Mouse (Mus musculus) heart, postnatal 0 days (tissue): ENCODE results near the gene Snx8. TPM values are rescaled to one million over a fixed set of nuclear protein-coding genes. Genes with fewer than 3 reads are reported as not detected.

Experiments used
- ATAC-seq: fragments of 200-750 bp; cut with Nextera tagmentation; 2 replicates; pipeline ENCODE4 v1.8.0; 2017; ENCODE audit warnings: low read depth, moderate number of reproducible peaks, moderate library complexity; ENCODE audit not compliant: insufficient read depth
- DNase-seq: peaks from one replicate; pipeline ENCODE4 v3.0.0-alpha.2; 2016; ENCODE audit warnings: low spot score
- H3K27ac ChIP-seq: fragments of 300-500 bp; sonication (generic); 2 replicates; pipeline ENCODE4 v1.5.1; 2014; ENCODE audit warnings: low read depth, mild to moderate bottlenecking
- H3K27me3 ChIP-seq: fragments of 300-500 bp; sonication (generic); 2 replicates; pipeline ENCODE4 v1.6.1; 2014; ENCODE audit warnings: low read length, mixed read lengths; ENCODE audit not compliant: control insufficient read depth, insufficient read depth
- H3K36me3 ChIP-seq: fragments of 300-500 bp; sonication (generic); replicated peaks from 2 replicates; pipeline ENCODE4 v1.6.1; 2014; ENCODE audit warnings: low read length, mixed read lengths; ENCODE audit not compliant: control insufficient read depth, insufficient read depth
- H3K4me1 ChIP-seq: fragments of 300-500 bp; sonication (generic); 2 replicates; pipeline ENCODE4 v1.6.1; 2014; ENCODE audit warnings: antibody characterized with exemption; ENCODE audit not compliant: control insufficient read depth, insufficient read depth
- H3K4me2 ChIP-seq: fragments of 300-500 bp; sonication (generic); 2 replicates; pipeline ENCODE4 v1.6.1; 2014; ENCODE audit warnings: low read depth, mild to moderate bottlenecking, low read length, moderate library complexity
- H3K4me3 ChIP-seq: fragments of 300-500 bp; sonication (generic); 2 replicates; pipeline ENCODE4 v1.5.1; 2014; ENCODE audit warnings: low read depth, low read length
- H3K9ac ChIP-seq: fragments of 300-500 bp; sonication (generic); replicated peaks from 2 replicates; pipeline ENCODE4 v1.6.1; 2014; ENCODE audit warnings: low read depth, low read length, mixed read lengths
- H3K9me3 ChIP-seq: fragments of 300-500 bp; sonication (generic); replicated peaks from 2 replicates; pipeline ENCODE4 v1.6.1; 2016; ENCODE audit warnings: low read length; ENCODE audit not compliant: control insufficient read depth
- CTCF ChIP-seq: IDR thresholded peaks from 2 replicates; pipeline ENCODE4 v1.5.1; 2016; ENCODE audit warnings: antibody characterized with exemption, control low read depth, low read depth
- EP300 ChIP-seq: IDR thresholded peaks from 2 replicates; pipeline ENCODE4 v1.6.1; 2016; ENCODE audit warnings: antibody characterized with exemption, low read depth
- WGBS: fragments of 180-500 bp; shearing (Covaris S2); extraction: QIAGEN DNeasy Blood & Tissue Kit; methylation state at CpG from one replicate; pipeline ENCODE4 v1.1.7; 2014; 5-methylcytosine and 5-hydroxymethylcytosine counted together
- polyA plus RNA-seq: library from polyadenylated mRNA; unstranded; fragments of >200 nt; fragmentation: Nextera tagmentation; extraction: Ambion mirVana; gene quantifications from 2 replicates; pipeline ENCODE4 v1.2.1, GENCODE M21; 2015
- total RNA-seq: library from RNA; depleted of rRNA; stranded (reverse); fragments of >200 nt; gene quantifications from 2 replicates; pipeline ENCODE4 v1.2.3, GENCODE M21; 2014; ENCODE audit warnings: low replicate concordance

Snx8 gene
- total and polyA plus RNA-seq, 2 experiments from 2014 or later = 13.3 to 24.8 TPM

DNA sequence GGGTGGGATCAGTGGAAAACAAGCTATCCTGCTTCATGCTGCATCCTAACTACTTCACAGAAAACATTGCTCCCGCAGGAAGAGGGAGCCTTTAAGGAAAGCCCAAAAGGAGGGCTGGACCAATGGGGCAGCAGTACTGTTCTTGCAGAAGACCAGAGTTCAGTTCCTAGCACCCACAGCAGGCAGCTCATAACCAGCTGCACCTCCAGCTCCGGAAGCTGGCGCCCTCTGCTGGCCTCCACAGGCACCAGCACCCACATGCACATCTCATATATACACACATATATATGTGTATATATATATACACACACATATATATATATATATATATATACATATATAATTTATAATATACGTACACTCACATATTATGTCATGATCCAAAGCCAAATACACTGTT is 50.3 kb downstream of the Snx8 start:
- 88% methylated on average over 4 of the region's 4 CpGs for WGBS
- TF ChIP-seq EP300 (no peak), CTCF (no peak)
- Histone ChIP-seq H3K4me3 (no peak overlapping the region), H3K4me2 (no peak overlapping the region), H3K9ac (no peak overlapping the region), H3K4me1 (no peaks in the 10 kb centered on the region), H3K27ac (no peak overlapping the region), H3K36me3 (peaks cover 38% of the 10 kb centered on the region), H3K9me3 (no peaks in the 10 kb centered on the region), H3K27me3 (no peaks in the 10 kb centered on the region)
- DNase-seq (no peak), ATAC-seq (no peak)

DNA sequence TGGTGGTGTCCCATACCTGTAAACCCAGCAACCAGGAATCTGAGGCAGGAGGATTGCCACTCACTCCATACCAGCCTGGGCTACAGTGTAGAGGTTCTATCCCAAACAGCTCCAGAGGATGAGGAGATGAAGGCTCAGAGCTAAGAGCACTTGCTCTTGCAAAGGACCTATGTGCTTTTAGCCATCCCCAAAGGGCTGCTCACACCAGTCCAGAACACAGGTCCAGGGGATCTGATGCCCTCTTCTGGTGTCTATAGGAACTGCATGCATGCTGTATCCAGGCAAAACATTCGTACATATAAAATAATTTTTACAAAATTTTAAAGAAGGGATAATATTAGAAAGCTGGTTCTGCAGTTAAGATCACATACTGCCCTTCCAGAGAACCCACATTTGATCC is 52.4 kb downstream of the Snx8 start:
- Histone ChIP-seq H3K9me3 (no peaks in the 10 kb centered on the region), H3K36me3 (peaks cover 34% of the 10 kb centered on the region), H3K4me1 (no peaks in the 10 kb centered on the region), H3K27ac (no peak overlapping the region), H3K27me3 (no peaks in the 10 kb centered on the region), H3K9ac (no peak overlapping the region), H3K4me3 (no peak overlapping the region), H3K4me2 (no peak overlapping the region)
- WGBS = 82% methylated on average over 1 of the region's 1 CpGs
- no peak for ATAC-seq
- TF ChIP-seq CTCF = peak; percentile 73
- no peak for TF ChIP-seq EP300
- DNase-seq = peak; percentile 11

DNA sequence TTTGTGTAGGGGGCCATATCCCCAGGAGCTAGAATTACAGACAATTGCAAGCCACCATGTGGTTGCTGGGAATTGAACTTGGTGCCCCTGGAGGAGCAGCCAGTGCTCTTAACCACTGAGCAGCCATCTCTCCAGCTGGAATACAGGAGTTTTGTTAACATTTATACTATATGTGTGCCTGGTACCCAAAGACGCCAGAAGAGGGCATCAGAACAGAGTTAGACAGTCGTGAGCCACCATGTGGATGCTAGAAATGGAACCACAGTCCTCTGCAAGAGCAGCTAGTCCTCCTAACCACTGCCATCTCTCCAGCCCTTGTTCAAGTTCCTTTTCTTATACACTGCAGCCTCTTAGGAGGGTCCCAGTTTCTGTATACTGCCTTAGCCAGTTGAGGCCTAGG is 55.4 kb downstream of the Snx8 start:
- WGBS = 32% methylated on average over 2 of the region's 2 CpGs
- no peak overlapping the region for H3K4me3 ChIP-seq

DNA sequence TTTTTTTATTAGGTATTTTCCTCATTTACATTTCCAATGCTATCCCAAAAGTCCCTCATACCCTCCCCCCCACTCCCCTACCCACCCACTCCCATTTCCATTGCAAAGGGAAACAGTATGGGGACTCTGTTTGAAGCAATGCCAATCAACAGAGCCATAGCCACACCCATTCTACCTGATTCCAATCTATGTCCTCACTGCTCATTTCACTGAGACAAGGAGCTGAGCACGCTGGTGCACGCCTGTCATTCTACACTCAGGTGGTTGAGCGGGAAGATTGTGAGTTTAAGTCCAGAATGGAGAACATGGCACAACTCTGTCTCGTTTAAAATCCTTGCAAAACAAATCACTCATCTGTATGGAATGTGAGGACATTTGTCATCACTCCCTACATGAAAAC is 56.5 kb downstream of the Snx8 start:
- TF ChIP-seq EP300 (no peak), CTCF (no peak)
- no peak overlapping the region for H3K27ac ChIP-seq
- no peak overlapping the region for H3K9ac ChIP-seq
- ATAC-seq (no peak), DNase-seq (no peak)
- no peak overlapping the region for H3K4me3 ChIP-seq
- H3K4me2 ChIP-seq = no peak overlapping the region
- WGBS = 58% methylated on average over 4 of the region's 4 CpGs
- H3K9me3 ChIP-seq = no peaks in the 10 kb centered on the region
- no peaks in the 10 kb centered on the region for H3K27me3 ChIP-seq
- H3K36me3 ChIP-seq = peaks cover 16% of the 10 kb centered on the region
- H3K4me1 ChIP-seq = peaks cover 9% of the 10 kb centered on the region

More for the DNA sequence above, 55.4 kb downstream of the Snx8 start:
- H3K27ac ChIP-seq = no peak overlapping the region
- H3K4me1 ChIP-seq = peaks cover 9% of the 10 kb centered on the region
- DNase-seq (no peak), ATAC-seq (no peak)
- TF ChIP-seq EP300 (no peak), CTCF (peak; percentile 33)
- no peaks in the 10 kb centered on the region for H3K9me3 ChIP-seq
- H3K4me2 ChIP-seq = no peak overlapping the region
- H3K9ac ChIP-seq = no peak overlapping the region
- H3K27me3 ChIP-seq = no peaks in the 10 kb centered on the region
- H3K36me3 ChIP-seq = peaks cover 16% of the 10 kb centered on the region

DNA sequence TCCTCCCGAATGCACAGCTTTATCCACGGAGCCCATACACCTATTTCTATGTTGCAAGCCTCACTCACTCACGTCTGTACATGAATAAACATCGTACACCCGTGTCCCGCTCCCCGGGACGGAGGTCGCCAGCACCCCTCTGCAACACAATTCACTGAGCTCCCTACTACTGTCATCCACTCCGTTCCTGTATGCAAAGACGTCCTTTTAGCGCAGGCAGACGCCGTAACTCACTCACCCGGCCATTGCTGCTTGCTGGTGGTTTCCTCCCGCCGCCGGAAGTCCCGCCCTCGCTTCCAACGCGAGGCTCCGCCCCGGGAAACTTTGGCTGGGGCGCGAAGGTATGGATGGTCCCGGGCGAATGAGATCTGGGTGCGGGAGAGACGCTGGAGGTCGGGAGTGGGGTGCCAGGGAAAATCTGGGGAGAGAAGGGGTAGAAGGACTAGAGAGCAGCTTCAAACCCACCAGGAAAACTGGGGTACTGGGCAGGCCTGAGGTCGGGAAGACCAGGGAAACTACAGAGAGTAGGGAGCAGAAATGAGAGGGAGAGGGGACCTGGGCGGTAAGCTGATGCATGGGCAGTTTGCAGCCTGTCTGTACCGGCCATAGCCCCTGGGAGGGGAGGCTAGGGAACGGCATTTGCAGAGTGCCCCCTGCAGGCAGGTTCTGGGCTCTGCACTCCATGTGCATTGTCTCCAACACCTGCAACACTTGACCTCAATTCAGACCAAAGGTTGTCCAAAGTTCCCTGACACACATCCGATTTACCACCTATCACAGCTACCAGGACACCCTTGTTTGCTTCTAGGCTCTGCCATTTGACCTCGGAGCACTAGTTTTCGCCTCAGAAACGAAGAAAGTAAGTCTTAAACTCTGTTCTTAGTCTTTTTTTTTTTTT is 57.2 kb downstream of the Snx8 start, which contains the start of gene Mrm2:
Gene Mrm2 (minus strand): TSS at position 284 of the 898 bp plus-strand sequence.
- H3K36me3 ChIP-seq = peaks cover 15% of the 10 kb centered on the region
- H3K27me3 ChIP-seq = no peaks in the 10 kb centered on the region
- DNase-seq = peak; percentile 49
- no peaks in the 10 kb centered on the region for H3K9me3 ChIP-seq
- peak within 1 kb of the TSS; percentile 82 for H3K9ac ChIP-seq
- peak within 1 kb of the TSS; percentile 87 for H3K4me2 ChIP-seq
- peak; percentile 66 for TF ChIP-seq CTCF
- no peak for TF ChIP-seq EP300
- WGBS = 1% methylated on average over 39 of the region's 39 CpGs
- peak; percentile 82 for ATAC-seq
- peak within 1 kb of the TSS; percentile 83 for H3K4me3 ChIP-seq
- H3K27ac ChIP-seq = peak within 1 kb of the TSS; percentile 79
- peaks cover 9% of the 10 kb centered on the region for H3K4me1 ChIP-seq
